Mouse (Mus musculus): ENCODE data around the gene Ttyh3.

DNA sequence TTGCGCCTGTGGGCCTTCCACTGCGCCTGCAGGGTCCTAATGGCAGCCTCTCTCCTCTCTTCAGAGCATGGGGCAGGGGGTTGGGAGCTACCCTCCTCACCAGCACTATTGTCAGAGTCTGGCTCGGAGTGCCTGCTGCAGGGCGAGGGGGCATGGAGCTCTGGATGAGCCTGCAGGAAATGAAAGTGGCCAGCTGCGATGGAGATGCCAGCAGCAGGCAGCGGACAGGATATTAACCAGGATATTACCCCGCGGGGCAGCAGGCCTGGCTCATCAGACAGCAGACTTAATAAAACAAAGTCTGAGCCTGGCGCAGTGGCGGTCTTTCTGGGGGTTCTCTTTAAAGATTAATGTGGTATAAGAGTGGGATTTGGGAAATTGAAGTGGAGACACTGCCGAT is 26.2 kb upstream of the Ttyh3 start:
- no peak for TF ChIP-seq CTCF (IDR thresholded peaks at IDR 0.05; ENCODE audit: low read depth)
- TF ChIP-seq EP300 (IDR thresholded peaks at IDR 0.05; ENCODE audit: low read depth) = no peak
